Mouse (Mus musculus) left cerebral cortex, adult 11 months (tissue): ENCODE data around the gene Pex11a.
"Not testable (repeated sequence)": the region's sequence is repeated elsewhere in the genome, so short reads cannot be mapped to it uniquely, and the experiment has no call there.

Source experiments
- DNase-seq: peaks from one replicate; pipeline ENCODE4 v3.0.0; 2022; ENCODE audit warnings: low spot score

Pex11a gene

GRCm38 (mm10) chr7:79742659-79743536 is at the start of gene Pex11a, which contains the start of gene Wdr93:
Gene Pex11a (minus strand): TSS chr7:79743131.
Gene Wdr93 (plus strand): TSS chr7:79743163.
- peak; percentile 80 for DNase-seq

GRCm38 (mm10) chr7:79789812-79790211 is 46.9 kb upstream of the Pex11a start:
- DNase-seq = not testable (repeated sequence)

- peak; percentile 43 for DNase-seq
Observed at GRCm38 (mm10) chr7:79786295-79786694, 43.4 kb upstream of the Pex11a start.

- DNase-seq = no peak
Observed at GRCm38 (mm10) chr7:79782516-79782855, 39.6 kb upstream of the Pex11a start.

GRCm38 (mm10) chr7:79781826-79782515 is 39.0 kb upstream of the Pex11a start:
- DNase-seq = no peak

GRCm38 (mm10) chr7:79780647-79781626 is 38.0 kb upstream of the Pex11a start:
- DNase-seq = peak; percentile 56

GRCm38 (mm10) chr7:79771561-79772512 is 28.9 kb upstream of the Pex11a start:
- DNase-seq = peak; percentile 37

GRCm38 (mm10) chr7:79769664-79770063 is 26.7 kb upstream of the Pex11a start:
- no peak for DNase-seq

- DNase-seq = no peak
Observed at GRCm38 (mm10) chr7:79765991-79766390, 23.1 kb upstream of the Pex11a start.

- DNase-seq = no peak
Observed at GRCm38 (mm10) chr7:79762106-79762505, 19.2 kb upstream of the Pex11a start.

GRCm38 (mm10) chr7:79761124-79761876 is 18.4 kb upstream of the Pex11a start:
- DNase-seq = no peak

GRCm38 (mm10) chr7:79759766-79760165 is 16.8 kb upstream of the Pex11a start:
- no peak for DNase-seq

- no peak for DNase-seq
Observed at GRCm38 (mm10) chr7:79758176-79758575, 15.2 kb upstream of the Pex11a start.

- DNase-seq = no peak
Observed at GRCm38 (mm10) chr7:79756334-79756733, 13.4 kb upstream of the Pex11a start.

- no peak for DNase-seq
Observed at GRCm38 (mm10) chr7:79749511-79749910, 6.6 kb upstream of the Pex11a start.

- DNase-seq = no peak
Observed at GRCm38 (mm10) chr7:79747659-79748058, 4.7 kb upstream of the Pex11a start.

- DNase-seq = no peak
Observed at GRCm38 (mm10) chr7:79744585-79744984, 1.7 kb upstream of the Pex11a start.

- no peak for DNase-seq
Observed at GRCm38 (mm10) chr7:79744051-79744450, 1.1 kb upstream of the Pex11a start.

GRCm38 (mm10) chr7:79742277-79742658 is 663 bp downstream of the Pex11a start:
- DNase-seq = no peak

- DNase-seq = no peak
Observed at GRCm38 (mm10) chr7:79740279-79740678, 2.7 kb downstream of the Pex11a start.
